Mouse (Mus musculus): ENCODE results near the gene Clasp1.
A peak's percentile ranks its signal among the peaks of the same experiment; 100 is the strongest.

The Clasp1 gene

GRCm38 (mm10) chr1:118388757-118389453 is at the start of gene Clasp1:
Gene Clasp1 (plus strand): TSS chr1:118389058.
- peak; percentile 97 for DNase-seq (ENCODE audit: low read depth, low spot score)

GRCm38 (mm10) chr1:118343649-118344435 is 45.0 kb upstream of the Clasp1 start:
- peak; percentile 50 for DNase-seq (ENCODE audit: low read depth, low spot score)

- DNase-seq (ENCODE audit: low read depth, low spot score): no peak
Measured at GRCm38 (mm10) chr1:118349922-118350321, 38.9 kb upstream of the Clasp1 start.

GRCm38 (mm10) chr1:118359071-118359761 is 29.6 kb upstream of the Clasp1 start:
- no peak for DNase-seq (ENCODE audit: low read depth, low spot score)

- no peak for DNase-seq (ENCODE audit: low read depth, low spot score)
Measured at GRCm38 (mm10) chr1:118367970-118368369, 20.9 kb upstream of the Clasp1 start.

- DNase-seq (ENCODE audit: low read depth, low spot score): no peak
Measured at GRCm38 (mm10) chr1:118368721-118369461, 20.0 kb upstream of the Clasp1 start.

- no peak for DNase-seq (ENCODE audit: low read depth, low spot score)
Measured at GRCm38 (mm10) chr1:118377784-118378183, 11.1 kb upstream of the Clasp1 start.

GRCm38 (mm10) chr1:118380105-118380786 is 8.6 kb upstream of the Clasp1 start:
- DNase-seq (ENCODE audit: low read depth, low spot score): no peak

- DNase-seq (ENCODE audit: low read depth, low spot score): peak; percentile 42
Measured at GRCm38 (mm10) chr1:118388127-118388756, 616 bp upstream of the Clasp1 start.

GRCm38 (mm10) chr1:118389454-118390265 is 802 bp downstream of the Clasp1 start:
- peak; percentile 21 for DNase-seq (ENCODE audit: low read depth, low spot score)

GRCm38 (mm10) chr1:118390266-118390660 is 1.4 kb downstream of the Clasp1 start:
- DNase-seq (ENCODE audit: low read depth, low spot score): no peak

- no peak for DNase-seq (ENCODE audit: low read depth, low spot score)
Measured at GRCm38 (mm10) chr1:118390871-118391387, 2.1 kb downstream of the Clasp1 start.

GRCm38 (mm10) chr1:118392246-118392645 is 3.4 kb downstream of the Clasp1 start:
- no peak for DNase-seq (ENCODE audit: low read depth, low spot score)

- no peak for DNase-seq (ENCODE audit: low read depth, low spot score)
Measured at GRCm38 (mm10) chr1:118393916-118394315, 5.1 kb downstream of the Clasp1 start.

GRCm38 (mm10) chr1:118397866-118398265 is 9.0 kb downstream of the Clasp1 start:
- no peak for DNase-seq (ENCODE audit: low read depth, low spot score)

GRCm38 (mm10) chr1:118398567-118398966 is 9.7 kb downstream of the Clasp1 start:
- no peak for DNase-seq (ENCODE audit: low read depth, low spot score)

- DNase-seq (ENCODE audit: low read depth, low spot score): no peak
Measured at GRCm38 (mm10) chr1:118399625-118400310, 10.9 kb downstream of the Clasp1 start.

GRCm38 (mm10) chr1:118401991-118402390 is 13.1 kb downstream of the Clasp1 start:
- no peak for DNase-seq (ENCODE audit: low read depth, low spot score)

GRCm38 (mm10) chr1:118402556-118402955 is 13.7 kb downstream of the Clasp1 start:
- no peak for DNase-seq (ENCODE audit: low read depth, low spot score)
